Mouse (Mus musculus): Measurements from ENCODE around the gene Atp6v0b. TPM values are rescaled to one million over a fixed set of nuclear protein-coding genes. Genes with fewer than 3 reads are reported as not detected.

Gene Atp6v0b
- 100 to 1,000 TPM; 234 to 264 (median 239) TPM for total RNA-seq (2022)

- DNase-seq: peak; percentile 90
Measured at GRCm38 (mm10) chr4:117887133-117887532, at the start of gene Atp6v0b. Atp6v0b (minus strand) TSS chr4:117887333.

DNA sequence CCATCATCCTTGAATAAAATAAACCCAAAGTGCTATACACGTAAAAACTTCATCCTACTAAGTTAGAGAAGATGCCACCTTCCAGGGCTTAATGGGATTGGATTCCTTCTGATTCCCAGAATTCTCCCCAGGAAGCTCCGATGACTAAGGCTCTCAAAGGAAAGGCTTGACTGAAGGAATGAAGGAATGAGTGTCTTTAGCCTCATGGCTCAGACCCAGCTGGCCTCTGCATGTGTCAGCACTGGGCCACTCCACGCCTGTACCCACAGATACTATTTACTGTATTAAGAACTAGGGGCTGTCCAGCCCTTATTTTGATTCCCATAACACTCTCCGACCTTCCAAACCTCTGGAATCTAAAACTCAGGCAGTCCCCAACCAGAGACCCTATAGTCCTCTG lies 46.9 kb upstream of the Atp6v0b start:
- DNase-seq: no peak

- DNase-seq: no peak
Measured at GRCm38 (mm10) chr4:117933248-117933647, 46.1 kb upstream of the Atp6v0b start.

DNA sequence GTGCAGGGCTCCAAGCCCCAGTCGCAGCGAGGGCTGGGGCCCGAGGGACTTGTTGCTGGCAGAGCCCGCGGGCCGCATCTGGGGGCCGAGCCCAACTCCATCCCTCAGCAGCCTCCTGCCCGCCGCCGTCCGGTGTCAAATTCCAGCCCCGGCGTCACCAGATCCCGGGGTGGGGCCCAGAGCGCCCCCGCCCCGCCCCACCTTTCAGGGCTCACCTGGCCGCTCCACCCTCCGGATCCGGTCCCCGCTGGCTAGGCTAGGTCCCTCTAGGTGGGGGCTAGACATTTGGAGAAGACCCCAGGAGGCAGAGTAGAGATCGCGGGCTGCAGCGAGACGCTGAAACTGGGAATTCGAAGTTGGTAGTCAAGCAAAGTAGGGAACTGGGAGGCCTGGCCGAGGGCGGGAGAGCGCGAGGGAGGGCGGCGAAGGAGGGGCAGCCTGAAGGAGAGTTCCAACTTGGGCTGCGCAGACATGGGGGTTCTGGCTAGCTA lies 42.3 kb upstream of the Atp6v0b start, which contains the start of gene Artn:
Gene Artn, minus strand, starts transcription at position 373 of the 491 bp plus-strand sequence.
- DNase-seq: no peak

DNA sequence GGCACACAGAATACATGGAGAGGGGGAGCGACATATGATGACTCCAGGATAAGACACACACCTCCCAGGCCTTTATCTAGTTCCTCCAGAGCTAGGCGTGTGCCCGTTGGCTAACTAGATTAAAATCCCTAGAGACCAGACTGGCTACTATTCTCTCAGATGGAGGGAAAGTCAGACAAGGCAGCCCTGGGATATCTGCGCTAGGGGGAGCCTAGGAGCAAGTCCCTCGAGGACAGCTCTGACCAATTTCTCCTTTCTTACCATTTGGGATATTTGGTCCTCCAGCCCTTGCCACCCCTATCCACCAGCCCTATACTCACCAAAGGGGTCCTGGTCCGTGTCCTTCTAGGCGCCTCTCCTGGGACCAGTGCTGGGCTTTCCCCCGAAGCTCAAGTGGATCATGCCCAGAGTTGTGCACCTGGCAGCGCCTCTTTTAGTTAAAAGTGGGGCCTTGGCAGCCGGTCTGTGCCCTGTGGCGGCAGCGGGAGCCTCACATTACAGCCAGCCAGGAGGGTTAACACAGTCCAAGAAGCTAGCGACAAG lies 41.6 kb upstream of the Atp6v0b start:
- DNase-seq: peak; percentile 40

DNA sequence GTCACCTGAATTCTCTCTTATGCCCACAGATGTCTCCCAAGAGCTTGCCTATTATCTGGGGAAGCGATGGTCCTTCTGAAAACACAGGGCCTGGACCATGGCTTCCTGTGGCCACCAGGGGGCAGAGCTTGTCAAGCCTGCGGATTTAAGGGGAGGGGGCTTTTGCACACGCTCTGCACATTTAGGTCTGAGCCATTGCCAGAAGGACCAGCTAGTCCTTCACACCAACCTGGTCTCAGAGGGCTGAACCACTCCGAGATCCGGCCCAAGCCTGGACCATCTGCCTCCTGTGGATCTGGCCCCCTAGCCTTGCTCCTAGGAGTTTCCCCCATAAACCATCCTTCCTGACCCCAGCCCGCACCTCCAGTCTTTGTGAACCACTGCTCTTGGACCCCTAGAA lies 41.1 kb upstream of the Atp6v0b start:
- no peak for DNase-seq

DNA sequence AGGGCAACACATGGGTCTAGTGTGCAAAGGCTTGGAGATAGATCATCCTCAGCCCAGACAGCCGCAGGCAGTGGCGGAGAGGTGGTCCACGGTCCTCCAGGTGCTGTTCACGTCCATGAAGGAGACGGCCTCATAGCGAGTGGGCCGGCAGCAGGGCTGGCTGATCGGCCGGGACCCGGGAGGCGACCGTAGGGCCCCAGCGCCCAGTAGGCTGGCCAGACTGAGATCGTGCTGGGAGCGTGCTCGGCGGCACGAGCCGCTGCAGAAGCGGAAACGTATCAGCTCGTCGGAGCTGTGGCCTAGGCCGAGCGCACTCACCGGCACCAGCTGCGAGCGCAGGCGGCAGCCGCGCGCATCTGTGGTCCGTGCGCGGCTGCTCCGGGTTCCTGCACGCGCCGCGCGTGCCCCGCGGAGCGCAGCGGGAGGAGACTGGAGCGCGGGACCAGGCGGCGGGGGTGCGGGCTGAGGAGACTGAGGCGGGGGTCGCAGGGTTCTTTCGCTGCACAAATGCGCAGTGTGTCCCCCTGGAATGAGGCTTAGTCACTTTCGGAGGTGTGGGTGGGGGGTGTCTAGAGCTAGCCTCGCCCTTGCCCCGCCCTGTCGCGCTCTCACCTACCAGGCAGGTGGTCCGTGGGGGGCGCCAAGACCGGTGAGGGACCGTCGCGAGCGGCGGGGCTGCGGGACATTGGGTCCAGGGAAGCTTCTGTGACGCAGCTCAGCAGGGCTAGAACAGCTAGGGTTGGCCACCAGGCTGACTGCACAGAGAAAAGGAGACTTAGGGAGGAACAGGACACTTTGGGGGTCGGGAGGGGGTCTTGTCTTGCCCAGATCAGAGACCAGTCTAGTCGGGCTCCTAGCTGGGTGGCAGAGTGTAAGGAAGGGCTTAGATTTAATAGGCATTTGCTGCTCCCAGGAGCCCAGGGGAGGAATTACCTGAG lies 39.7 kb upstream of the Atp6v0b start:
- no peak for DNase-seq

GRCm38 (mm10) chr4:117924916-117925315 lies 37.8 kb upstream of the Atp6v0b start:
- no peak for DNase-seq

DNA sequence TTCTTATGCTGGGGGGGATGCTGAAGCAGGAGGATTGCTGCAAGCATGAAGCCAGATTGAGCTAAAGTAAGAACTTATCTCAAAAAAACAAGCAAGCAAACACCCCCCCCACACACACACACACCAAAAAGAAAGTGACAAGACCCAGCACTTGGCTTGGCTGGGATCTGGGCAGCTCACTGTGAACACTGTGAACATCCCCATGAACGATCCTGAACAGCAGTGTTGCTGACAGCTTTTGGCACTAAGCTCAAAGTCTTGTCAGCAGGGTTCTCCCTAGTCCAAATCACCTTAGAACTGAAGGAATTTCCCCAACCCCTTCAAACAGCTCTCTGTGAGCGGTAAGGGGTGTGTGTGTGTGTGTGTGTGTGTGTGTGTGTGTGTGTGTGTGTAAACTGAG lies 36.3 kb upstream of the Atp6v0b start:
- DNase-seq: no peak

DNA sequence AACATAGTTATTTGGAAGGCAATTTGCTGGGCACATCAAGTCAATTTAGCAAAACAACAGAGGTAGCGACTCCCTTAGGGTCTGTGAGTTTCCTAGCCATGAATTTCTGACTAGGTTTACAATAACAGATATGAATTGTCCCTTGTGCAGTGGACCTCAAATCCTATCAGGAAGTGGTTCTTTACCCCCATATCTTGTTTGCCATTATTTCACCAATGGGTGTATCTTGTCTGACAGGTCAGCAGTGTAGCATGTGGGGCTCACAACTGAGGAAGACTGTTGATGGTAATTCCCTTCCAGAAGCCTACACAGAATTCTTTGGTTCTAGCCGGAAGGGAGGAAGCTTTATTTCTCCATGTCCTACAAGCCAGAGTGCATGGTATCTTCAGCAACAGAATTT lies 34.2 kb upstream of the Atp6v0b start:
- no peak for DNase-seq

DNA sequence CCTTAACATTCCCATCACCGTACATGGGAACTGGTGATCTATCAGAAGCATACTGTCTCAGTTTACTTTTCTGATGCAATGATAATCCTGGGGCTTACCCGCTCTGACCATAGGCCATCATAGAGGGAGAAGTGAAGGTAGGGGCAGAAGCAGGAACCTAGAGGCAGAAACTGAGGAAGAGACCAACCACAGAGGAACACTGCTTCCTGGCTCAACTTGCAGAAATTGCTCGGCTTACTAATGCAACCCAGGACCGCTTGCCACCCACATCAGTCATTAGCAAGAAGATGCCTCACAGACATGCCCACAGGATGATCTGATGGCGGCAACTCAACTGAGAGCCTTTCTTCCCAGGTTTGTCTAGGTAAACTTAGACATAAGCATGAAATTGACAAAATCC lies 31.6 kb upstream of the Atp6v0b start:
- DNase-seq: no peak

DNA sequence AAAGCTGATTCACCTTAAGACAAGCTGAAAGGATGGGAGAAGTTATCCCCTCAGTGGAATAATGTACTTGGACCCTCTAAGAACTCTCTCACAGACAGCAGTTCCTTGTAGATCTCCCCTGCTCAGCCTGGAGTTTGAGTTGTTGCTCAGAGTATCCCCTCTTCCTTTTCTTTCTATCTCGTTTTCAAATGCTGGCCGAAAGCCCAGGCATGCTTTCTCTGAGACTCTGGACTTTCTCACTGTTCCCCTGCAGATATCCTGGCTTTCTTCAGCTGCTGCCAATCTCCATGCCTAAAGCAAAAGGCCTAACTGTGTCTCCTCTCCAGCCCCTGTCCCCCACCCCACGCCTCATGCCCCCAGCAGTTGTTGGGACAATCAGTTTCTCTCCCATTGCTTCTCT lies 31.1 kb upstream of the Atp6v0b start:
- no peak for DNase-seq

DNA sequence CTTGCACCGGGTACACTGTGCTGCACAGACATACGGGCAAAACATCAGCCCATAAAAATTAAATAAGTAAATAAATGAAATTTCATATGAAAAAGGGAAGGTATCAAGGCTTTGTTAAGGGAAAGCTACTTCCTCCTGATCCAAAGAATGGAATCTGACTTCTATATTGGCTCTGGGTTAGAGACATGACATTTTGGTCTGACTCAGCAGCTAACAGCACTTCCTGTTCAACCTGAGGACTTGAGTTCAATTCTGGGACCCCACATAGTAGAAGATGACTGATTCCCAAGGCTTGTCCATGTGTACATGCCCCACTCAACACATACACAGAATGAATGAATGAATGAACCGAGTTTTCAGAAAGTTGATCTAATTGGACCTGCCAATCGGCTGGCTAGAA lies 30.7 kb upstream of the Atp6v0b start:
- DNase-seq: no peak

GRCm38 (mm10) chr4:117917402-117917801 lies 30.3 kb upstream of the Atp6v0b start:
- DNase-seq: no peak

DNA sequence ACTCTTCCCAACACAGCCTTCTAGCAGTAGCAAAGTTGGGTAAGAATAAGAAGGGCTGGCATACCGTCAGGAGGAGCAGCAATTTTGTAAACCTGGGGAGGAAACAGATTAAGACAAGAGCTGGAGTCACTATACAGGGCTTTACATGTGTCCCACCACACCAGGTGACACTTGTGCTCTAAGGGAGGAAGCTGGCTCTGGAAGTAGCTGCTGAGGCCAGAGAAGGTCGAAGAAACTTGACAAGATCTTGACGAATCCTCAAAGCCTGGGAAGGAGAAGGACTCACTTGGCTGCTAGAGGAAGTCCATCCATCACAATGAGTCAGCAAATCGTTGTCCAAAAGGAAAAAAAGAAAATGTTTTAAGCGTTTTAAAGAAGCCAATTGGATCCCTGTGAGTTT lies 29.3 kb upstream of the Atp6v0b start:
- DNase-seq: no peak

DNA sequence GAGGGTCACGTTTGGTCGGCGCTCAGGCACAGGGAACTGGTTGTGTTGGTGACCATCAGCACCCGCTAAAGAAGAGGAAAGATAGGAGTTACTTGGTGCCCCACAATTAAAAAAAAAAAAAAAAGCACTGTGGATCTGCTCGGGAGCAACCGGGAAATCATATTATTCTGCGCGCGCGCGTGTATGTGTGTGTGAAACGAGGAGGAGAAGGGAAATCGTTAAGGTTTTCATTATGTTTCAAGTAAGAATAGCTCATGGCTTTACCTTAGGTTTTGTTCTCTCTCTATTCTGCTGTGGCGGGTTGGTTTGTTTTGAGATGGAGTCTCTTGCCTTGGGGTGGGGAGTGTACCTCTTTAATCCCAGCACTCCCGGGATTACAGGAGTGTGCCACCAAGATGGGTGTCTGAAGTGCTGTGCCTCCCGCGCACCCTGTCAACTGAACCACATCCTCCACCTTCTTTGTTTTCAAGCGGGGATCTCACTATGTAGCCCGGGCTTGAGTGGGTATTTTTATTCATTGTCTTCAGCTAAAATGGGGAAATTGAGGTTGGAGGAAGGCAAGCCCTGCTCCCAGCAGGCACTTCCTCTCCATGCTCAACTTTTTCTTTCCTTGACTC lies 28.5 kb upstream of the Atp6v0b start:
- DNase-seq: no peak

DNA sequence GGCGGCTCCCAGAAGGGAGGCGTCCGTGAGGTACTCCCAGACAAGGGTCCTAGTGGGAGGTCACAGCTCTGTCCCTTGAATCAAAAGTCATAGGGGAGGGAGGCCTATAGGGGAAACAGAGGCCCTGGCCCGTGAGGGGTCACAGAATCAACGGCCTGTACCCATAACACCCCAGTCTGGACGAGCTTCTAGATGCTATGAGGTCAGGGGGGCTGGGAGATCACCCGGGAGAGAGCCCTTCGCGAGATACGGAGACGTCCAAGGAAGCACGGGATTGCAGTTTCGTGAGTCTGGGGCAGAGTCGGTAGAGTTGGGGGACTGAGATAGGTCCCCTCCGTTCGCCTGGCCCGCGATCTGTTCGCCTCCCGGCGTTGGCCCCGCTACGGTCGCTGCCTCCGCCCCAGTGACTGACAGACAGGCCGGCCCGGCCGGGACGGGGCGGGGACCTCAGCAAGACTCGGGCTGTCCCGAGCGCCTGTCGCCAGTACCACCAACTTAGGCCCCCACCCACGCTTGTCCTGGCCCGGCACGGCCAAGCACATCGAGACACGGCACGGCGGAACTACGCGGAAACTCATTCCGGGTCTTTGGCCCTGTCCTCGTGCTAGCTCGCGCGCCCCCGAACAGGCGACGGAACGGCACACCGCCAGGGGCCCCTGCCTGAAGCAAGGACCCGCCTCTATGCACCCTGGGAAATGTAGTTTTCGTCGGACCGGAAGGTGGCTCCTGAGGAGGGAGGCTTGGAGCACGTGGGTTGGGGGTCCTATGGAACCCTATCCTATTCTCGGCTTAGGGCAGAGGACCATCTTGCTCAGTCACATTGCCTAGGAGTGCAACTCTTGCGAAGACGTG lies 27.7 kb upstream of the Atp6v0b start, which contains the start of gene Ipo13:
Gene Ipo13, minus strand, starts transcription at position 409 of the 852 bp plus-strand sequence.
- peak; percentile 87 for DNase-seq

DNA sequence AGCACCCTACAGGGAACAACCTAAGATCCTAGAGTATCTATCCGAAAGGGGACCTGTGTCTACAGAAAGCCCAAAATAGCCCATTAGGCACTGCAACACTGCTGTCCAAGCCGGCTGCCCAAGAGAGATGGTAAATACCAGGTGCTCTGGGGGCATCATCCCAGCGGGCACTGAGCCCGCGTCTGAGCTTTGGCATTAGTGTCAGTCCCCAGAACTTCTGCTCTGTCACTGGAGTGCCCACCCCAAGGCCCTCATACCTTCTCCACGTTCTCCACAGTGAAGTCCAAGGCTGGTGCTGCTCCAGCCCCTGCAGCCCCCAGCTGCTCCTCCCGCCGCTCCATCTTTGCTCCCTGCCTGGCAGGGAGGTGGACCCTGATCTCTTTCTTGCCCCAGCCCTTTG lies 26.9 kb upstream of the Atp6v0b start:
- DNase-seq: no peak

GRCm38 (mm10) chr4:117913421-117913820 lies 26.3 kb upstream of the Atp6v0b start:
- no peak for DNase-seq

GRCm38 (mm10) chr4:117912685-117913273 lies 25.6 kb upstream of the Atp6v0b start:
- DNase-seq: no peak

- DNase-seq: no peak
Measured at GRCm38 (mm10) chr4:117912131-117912561, 25.0 kb upstream of the Atp6v0b start.
